Mouse (Mus musculus) C2C12 (cell line): ENCODE measurements around the gene Gyg. TPM values are rescaled to one million over a fixed set of nuclear protein-coding genes. Genes with fewer than 3 reads are reported as not detected.

ENCODE experiments used
- H3K27me3 ChIP-seq: one replicate; pipeline ENCODE4 v1.6.1; 2011; ENCODE audit not compliant: control insufficient read depth, insufficient read depth, insufficient read length
- H3K36me3 ChIP-seq: one replicate; pipeline ENCODE4 v1.6.1; 2011; ENCODE audit not compliant: control insufficient read depth, insufficient read depth
- H3K4me3 ChIP-seq: one replicate; pipeline ENCODE4 v1.5.1; 2011; ENCODE audit warnings: mild to moderate bottlenecking, control low read depth; ENCODE audit not compliant: poor library complexity, insufficient read depth, severe bottlenecking
- H3K79me2 ChIP-seq: one replicate; pipeline ENCODE4 v1.6.1; 2011; ENCODE audit not compliant: control insufficient read depth, insufficient read depth
- H3K79me3 ChIP-seq: one replicate; pipeline ENCODE4 v1.6.1; 2011; ENCODE audit warnings: low read depth, control low read depth
- H3ac ChIP-seq: one replicate; pipeline ENCODE3; 2011; ENCODE audit warnings: low read depth; ENCODE audit not compliant: control insufficient read depth, insufficient read length
- CEBPB ChIP-seq: IDR thresholded peaks from one replicate; pipeline ENCODE4 v1.6.1; 2011; ENCODE audit warnings: low read depth, mild to moderate bottlenecking, control low read depth, moderate library complexity
- CTCF ChIP-seq: IDR thresholded peaks from one replicate; pipeline ENCODE4 v1.5.1; 2011; ENCODE audit not compliant: control insufficient read depth, insufficient read depth, insufficient read length
- FOSL1 ChIP-seq: IDR thresholded peaks from one replicate; pipeline ENCODE4 v1.8.0; 2011; ENCODE audit warnings: mild to moderate bottlenecking, low read length; ENCODE audit not compliant: poor library complexity, insufficient read depth, severe bottlenecking
- MAX ChIP-seq: IDR thresholded peaks from one replicate; pipeline ENCODE4 v1.6.1; 2011; ENCODE audit warnings: mild to moderate bottlenecking, control low read depth
- MYOD1 ChIP-seq: IDR thresholded peaks from one replicate; pipeline ENCODE4 v1.6.1; 2011; ENCODE audit warnings: low read depth; ENCODE audit not compliant: control insufficient read depth, insufficient read length
- MYOG ChIP-seq: IDR thresholded peaks from one replicate; pipeline ENCODE4 v1.6.1; 2011; ENCODE audit not compliant: control insufficient read depth, insufficient read length; ENCODE audit errors: extremely low read depth
- USF1 ChIP-seq: IDR thresholded peaks from one replicate; pipeline ENCODE4 v1.6.1; 2011; ENCODE audit warnings: low read depth, mild to moderate bottlenecking, control low read depth, moderate library complexity
- polyA plus RNA-seq: library from polyadenylated mRNA; unstranded; fragments of >200 nt; fragmentation: generic; extraction: Trizol; gene quantifications from one replicate; pipeline ENCODE4 v1.2.1, GENCODE M21; 2012; ENCODE audit warnings: missing spikeins

Gyg gene
- polyA plus RNA-seq, 1 experiment = 20.6 TPM

DNA sequence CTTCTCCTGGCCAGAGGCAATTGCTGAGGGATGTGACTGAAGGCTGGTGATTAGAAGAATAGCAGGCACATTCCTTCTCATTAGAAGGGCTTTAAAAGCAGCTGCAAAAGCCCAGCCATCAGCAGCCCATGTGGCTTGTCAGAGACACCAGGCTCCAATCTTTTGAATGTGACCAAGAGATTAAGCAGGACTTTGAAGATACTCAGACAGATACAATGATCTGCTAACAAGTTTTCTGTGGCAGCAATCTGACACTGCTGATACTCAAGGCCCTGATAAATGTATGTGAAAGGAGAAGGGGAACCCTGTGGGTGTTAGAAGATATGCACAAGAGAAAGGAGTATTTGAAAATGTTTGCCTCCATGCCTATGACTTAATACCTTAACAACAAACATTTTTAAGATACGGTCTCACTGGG lies 9.4 kb downstream of the Gyg start:
- Histone ChIP-seq H3K4me3 (no peak overlapping the region), H3K27me3 (no peaks in the 10 kb centered on the region), H3K36me3 (peaks cover 4% of the 10 kb centered on the region), H3ac (no peak overlapping the region), H3K79me2 (no peaks in the 10 kb centered on the region), H3K79me3 (no peaks in the 10 kb centered on the region)
- no peak for TF ChIP-seq FOSL1
- TF ChIP-seq MAX = no peak
- TF ChIP-seq MYOD1 = no peak
- TF ChIP-seq CEBPB = no peak
- no peak for TF ChIP-seq USF1
- no peak for TF ChIP-seq MYOG
- no peak for TF ChIP-seq CTCF

DNA sequence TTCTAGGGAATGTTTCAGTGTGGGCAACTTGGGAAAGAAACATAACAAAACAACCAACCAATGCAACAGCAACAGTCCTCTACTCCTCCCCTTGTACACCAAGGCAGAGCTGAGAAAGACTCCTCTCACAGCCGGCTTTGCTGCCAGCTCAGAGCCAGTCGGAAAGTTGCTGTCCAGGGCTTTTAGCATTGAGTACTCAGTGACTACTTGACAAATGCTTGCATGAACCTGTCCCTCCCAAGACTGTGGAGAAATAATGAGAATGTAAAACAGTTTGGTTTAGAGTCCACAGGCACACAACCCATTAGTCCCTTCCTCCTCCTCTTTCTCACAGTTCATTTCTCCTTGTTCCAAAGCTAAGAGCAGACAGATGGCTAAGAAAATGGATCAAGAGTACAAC lies 10.7 kb downstream of the Gyg start:
- Histone ChIP-seq H3ac (no peak overlapping the region), H3K27me3 (no peaks in the 10 kb centered on the region), H3K79me2 (no peaks in the 10 kb centered on the region), H3K36me3 (peaks cover under 1% of the 10 kb centered on the region), H3K79me3 (no peaks in the 10 kb centered on the region), H3K4me3 (no peak overlapping the region)
- TF ChIP-seq CEBPB = no peak
- TF ChIP-seq CTCF = no peak
- no peak for TF ChIP-seq MAX
- no peak for TF ChIP-seq MYOG
- TF ChIP-seq USF1 = no peak
- no peak for TF ChIP-seq MYOD1
- TF ChIP-seq FOSL1 = no peak

DNA sequence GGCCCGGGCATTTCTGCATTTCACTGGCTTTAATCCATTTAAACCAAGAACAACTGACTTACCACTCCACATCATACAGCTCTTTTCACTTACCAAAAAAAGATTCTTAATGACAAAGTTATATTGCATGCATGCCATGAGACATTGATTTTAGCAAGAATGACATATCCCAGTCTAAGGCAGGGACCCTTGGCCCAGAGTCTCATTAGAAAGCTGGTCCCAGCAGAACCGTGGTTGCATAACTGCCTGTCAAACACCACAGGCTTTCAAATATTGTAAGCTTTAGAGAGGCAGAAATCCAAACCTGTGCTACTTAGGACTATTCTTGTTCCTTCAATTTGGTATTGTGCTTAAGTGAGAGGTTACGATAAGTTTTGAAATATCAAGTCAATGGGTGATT lies 11.4 kb downstream of the Gyg start:
- no peaks in the 10 kb centered on the region for H3K79me2 ChIP-seq
- no peak for TF ChIP-seq CTCF
- TF ChIP-seq MAX = no peak
- no peak overlapping the region for H3K4me3 ChIP-seq
- H3K36me3 ChIP-seq = no peaks in the 10 kb centered on the region
- no peaks in the 10 kb centered on the region for H3K79me3 ChIP-seq
- no peaks in the 10 kb centered on the region for H3K27me3 ChIP-seq
- H3ac ChIP-seq = no peak overlapping the region

DNA sequence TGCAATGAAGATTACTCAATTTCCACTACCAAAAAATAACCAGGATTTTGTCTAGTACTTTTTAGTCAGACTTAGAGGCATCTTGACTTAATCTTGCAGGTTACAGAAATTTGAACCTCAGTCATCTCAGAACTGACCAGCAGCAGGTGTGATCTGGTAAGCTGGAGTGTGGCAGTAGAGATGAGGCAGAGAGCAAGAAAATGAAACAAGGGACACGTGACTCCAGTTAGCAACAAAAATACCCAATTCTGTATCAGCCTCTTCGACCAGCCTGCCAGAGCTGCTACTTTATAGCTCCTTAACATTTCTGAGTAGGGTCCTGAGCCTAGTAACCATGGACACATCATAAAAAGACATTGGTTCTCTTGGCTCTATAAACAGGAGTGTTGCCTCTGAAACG lies 12.5 kb downstream of the Gyg start:
- Histone ChIP-seq H3ac (no peak overlapping the region), H3K79me2 (no peaks in the 10 kb centered on the region), H3K79me3 (no peaks in the 10 kb centered on the region), H3K27me3 (no peaks in the 10 kb centered on the region), H3K4me3 (no peak overlapping the region), H3K36me3 (peaks cover 3% of the 10 kb centered on the region)
- no peak for TF ChIP-seq MYOG
- no peak for TF ChIP-seq CEBPB
- TF ChIP-seq FOSL1 = no peak
- TF ChIP-seq MAX = no peak
- no peak for TF ChIP-seq CTCF
- TF ChIP-seq MYOD1 = no peak
- TF ChIP-seq USF1 = no peak

DNA sequence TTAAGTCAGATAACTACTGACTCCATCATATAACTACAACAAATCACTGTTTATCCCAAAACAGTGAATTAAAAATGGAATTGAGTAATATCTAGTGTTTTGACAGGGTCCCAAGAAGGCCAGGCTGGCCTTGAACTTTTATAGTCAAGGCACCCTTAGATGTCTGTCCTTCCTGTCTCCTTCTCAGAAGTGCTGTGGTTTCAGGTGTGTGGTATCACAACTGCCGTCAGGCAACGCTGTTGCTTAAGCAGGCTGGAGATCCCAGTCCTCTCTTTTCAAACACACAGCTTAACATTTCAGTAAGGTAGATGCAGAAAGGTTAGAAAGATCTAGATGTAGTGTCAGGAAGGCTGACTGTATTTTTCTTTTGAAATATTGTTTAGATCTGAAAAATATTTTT lies 13.0 kb downstream of the Gyg start:
- no peaks in the 10 kb centered on the region for H3K79me2 ChIP-seq
- H3K79me3 ChIP-seq = no peaks in the 10 kb centered on the region
- H3K4me3 ChIP-seq = no peak overlapping the region
- peaks cover 4% of the 10 kb centered on the region for H3K36me3 ChIP-seq
- no peaks in the 10 kb centered on the region for H3K27me3 ChIP-seq
- no peak overlapping the region for H3ac ChIP-seq
- TF ChIP-seq MYOD1 (no peak), FOSL1 (no peak), CTCF (no peak), USF1 (no peak), CEBPB (no peak), MAX (no peak), MYOG (no peak)

DNA sequence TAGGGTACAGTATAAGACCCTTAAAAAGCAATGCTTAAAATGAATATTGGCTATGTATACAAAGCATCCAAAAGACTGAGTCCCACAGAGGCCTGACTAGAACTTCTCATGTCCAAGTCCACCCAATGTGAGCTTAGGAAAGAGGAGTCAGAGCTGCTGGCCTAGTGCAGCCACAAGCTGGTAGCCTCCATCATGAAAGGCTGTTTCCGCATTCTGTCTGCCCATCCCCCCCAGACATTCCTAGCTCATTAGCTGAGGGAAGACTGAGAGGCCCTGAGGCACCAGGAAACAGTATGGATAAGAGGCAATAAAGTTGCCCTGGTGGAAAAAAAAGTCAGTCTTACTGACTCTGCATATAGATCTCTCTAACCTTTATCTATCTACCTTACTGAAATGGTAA lies 13.4 kb downstream of the Gyg start:
- H3K4me3 ChIP-seq = no peak overlapping the region
- no peaks in the 10 kb centered on the region for H3K79me3 ChIP-seq
- no peaks in the 10 kb centered on the region for H3K79me2 ChIP-seq
- no peaks in the 10 kb centered on the region for H3K27me3 ChIP-seq
- no peak for TF ChIP-seq MYOG
- no peak for TF ChIP-seq USF1
- TF ChIP-seq CTCF = no peak
- no peak for TF ChIP-seq FOSL1
- no peak for TF ChIP-seq MYOD1
- TF ChIP-seq MAX = no peak
- TF ChIP-seq CEBPB = no peak
- H3K36me3 ChIP-seq = peaks cover 4% of the 10 kb centered on the region
- H3ac ChIP-seq = no peak overlapping the region
